ENCODE assay signal across 10 mouse cellular contexts in the genomic region with DNA sequence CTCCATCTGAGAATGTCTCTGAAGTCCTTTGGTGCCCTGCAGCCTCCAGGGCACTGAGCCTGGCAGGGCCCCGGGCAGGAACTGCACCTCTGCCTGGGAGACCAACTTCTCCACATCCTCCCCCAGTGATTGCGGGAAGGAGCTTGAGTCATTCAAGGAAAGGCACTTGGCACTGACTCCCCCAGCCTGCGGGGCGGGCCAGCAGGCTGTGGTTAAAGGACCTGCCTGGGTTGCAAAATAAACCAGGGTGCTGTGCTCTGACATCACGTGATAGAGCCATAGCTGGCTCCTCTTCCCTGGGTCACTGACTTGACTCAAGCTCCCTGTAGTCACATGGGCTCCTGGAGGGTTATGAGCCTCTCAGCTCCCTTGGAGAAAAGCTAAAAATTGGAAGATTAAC.
DNase-seq lines count a peak whose midpoint lies in the region; ATAC-seq lines count a peak whose summit lies in the region.
"Had no signal": no experiment of that assay in that cellular context is flagged by ENCODE, and none has a peak within 500 bp of the region (broad histone marks: within the 10 kb centered on the region; RNA-seq: fewer than 3 reads in every experiment).

No protein-coding gene starts in this region.

- no peak overlapping the region for H3K27ac ChIP-seq in kidney, embryonic 15.5 days
- H3K27ac ChIP-seq in forebrain, embryonic 16.5 days (ENCODE audit: low read length): no peak overlapping the region
- H3K27ac ChIP-seq: heart, adult 2 months; limb, embryonic 12.5 days had no signal

- H3K9ac ChIP-seq in kidney, embryonic 15.5 days: no peak overlapping the region
- no peak overlapping the region for H3K9ac ChIP-seq in forebrain, embryonic 16.5 days (replicated peaks; ENCODE audit: low read depth, low read length)
- H3K9ac ChIP-seq: limb, embryonic 12.5 days had no signal

- peak; percentile 44 for DNase-seq in layer of hippocampus, adult 11-12 months (ENCODE audit: low spot score)
- no peak for DNase-seq in layer of hippocampus, postnatal 36 days
- DNase-seq in adrenal gland, postnatal 14 days: peak; percentile 75
- peak; percentile 60 to 70 for DNase-seq in monocyte, adult 2 months (ENCODE audit: low read depth in 1 of 2, low spot score in 2 of 2)
- DNase-seq in embryo, embryonic 9.5 days (ENCODE audit: extremely low spot score): no peak
- DNase-seq in layer of hippocampus, postnatal 14 days (ENCODE audit: low spot score in 2 of 2): no peak

- 53% methylated on average over 5 of the region's 5 CpGs for WGBS in kidney, embryonic 15.5 days
- WGBS in forebrain, embryonic 16.5 days: 75% methylated on average over 5 of the region's 5 CpGs

- H3K4me3 ChIP-seq in kidney, embryonic 15.5 days (replicated peaks): no peak overlapping the region
- H3K4me3 ChIP-seq in forebrain, embryonic 16.5 days (replicated peaks; ENCODE audit: low read length): no peak overlapping the region
- H3K4me3 ChIP-seq: heart, adult 2 months; limb, embryonic 12.5 days had no signal

- H3K9me3 ChIP-seq in kidney, embryonic 15.5 days (replicated peaks): no peaks in the 10 kb centered on the region
- H3K9me3 ChIP-seq in forebrain, embryonic 16.5 days (ENCODE audit: control insufficient read depth, low read length): no peaks in the 10 kb centered on the region
- H3K9me3 ChIP-seq: limb, embryonic 12.5 days had no signal

- H3K36me3 ChIP-seq in kidney, embryonic 15.5 days: no peaks in the 10 kb centered on the region
- no peaks in the 10 kb centered on the region for H3K36me3 ChIP-seq in forebrain, embryonic 16.5 days (ENCODE audit: control insufficient read depth, insufficient read depth)
- H3K36me3 ChIP-seq: limb, embryonic 12.5 days had no signal

- peaks cover 10% of the 10 kb centered on the region; the same call in 1 of the 2 replicates for H3K4me1 ChIP-seq in kidney, embryonic 15.5 days
- no peaks in the 10 kb centered on the region for H3K4me1 ChIP-seq in forebrain, embryonic 16.5 days (replicated peaks; ENCODE audit: control insufficient read depth, insufficient read depth, low read length)

- no peaks in the 10 kb centered on the region for H3K27me3 ChIP-seq in kidney, embryonic 15.5 days
- no peaks in the 10 kb centered on the region for H3K27me3 ChIP-seq in forebrain, embryonic 16.5 days (replicated peaks; ENCODE audit: control insufficient read depth, insufficient read depth, low read length)

- 0 out of 2 replicates have a peak, but pooled peaks have one; percentile 25 for ATAC-seq in kidney, embryonic 15.5 days (replicated peaks; ENCODE audit: low FRiP score)
- ATAC-seq in forebrain, embryonic 16.5 days: no peak

- H3K4me2 ChIP-seq in kidney, embryonic 15.5 days: no peak overlapping the region
- H3K4me2 ChIP-seq in forebrain, embryonic 16.5 days (ENCODE audit: low read length): no peak overlapping the region
- H3K4me2 ChIP-seq: limb, embryonic 12.5 days had no signal

Comparison
In these comparisons a context has a peak if more than half of its experiments do, and no peak if none do; other contexts are left out.
1. DNase-seq: peak in layer of hippocampus, adult 11-12 months (single experiment), adrenal gland, postnatal 14 days (single experiment) and monocyte, adult 2 months (2 of 2); none in layer of hippocampus, postnatal 36 days (0 of 2), embryo, embryonic 9.5 days (single experiment) and layer of hippocampus, postnatal 14 days (0 of 2).